Mouse (Mus musculus): ENCODE measurements around the gene Top1. TPM values are rescaled to one million over a fixed set of nuclear protein-coding genes. Genes with fewer than 3 reads are reported as not detected.

Top1 gene
- 121 and 127 TPM in 2 replicates for total RNA-seq (2017)

DNA sequence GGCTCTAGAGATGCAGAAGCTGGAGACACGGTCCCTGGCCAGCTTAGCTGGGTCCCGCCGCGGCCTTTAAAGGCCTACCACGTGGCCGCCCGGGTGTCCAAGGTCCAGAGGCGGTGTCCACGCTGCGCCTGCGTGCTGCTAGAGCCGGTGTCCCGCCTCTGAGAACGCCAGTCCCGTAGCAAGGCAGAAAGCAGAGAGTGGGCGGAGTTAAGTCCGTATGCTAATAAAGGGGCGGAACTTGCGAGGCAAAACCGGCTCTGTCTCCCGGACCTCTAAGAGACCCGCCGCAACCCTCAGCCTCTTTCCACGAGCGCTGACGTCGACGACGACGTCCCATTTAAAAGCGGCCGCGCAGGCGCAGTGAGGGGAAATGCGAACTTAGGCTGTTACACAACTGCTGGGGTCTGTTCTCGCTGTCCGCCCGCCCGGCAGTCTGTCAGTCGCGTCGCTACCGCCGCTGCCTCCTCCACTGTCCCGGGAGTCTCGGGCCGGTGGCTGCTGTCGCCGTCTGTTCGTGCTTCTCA, at the start of gene Top1:
Gene Top1, plus strand, starts transcription at position 275 of the 524 bp plus-strand sequence.
- peak; percentile 99 for ATAC-seq (ENCODE audit: extremely low read depth, insufficient number of reproducible peaks, low FRiP score, poor library complexity, severe bottlenecking)

DNA sequence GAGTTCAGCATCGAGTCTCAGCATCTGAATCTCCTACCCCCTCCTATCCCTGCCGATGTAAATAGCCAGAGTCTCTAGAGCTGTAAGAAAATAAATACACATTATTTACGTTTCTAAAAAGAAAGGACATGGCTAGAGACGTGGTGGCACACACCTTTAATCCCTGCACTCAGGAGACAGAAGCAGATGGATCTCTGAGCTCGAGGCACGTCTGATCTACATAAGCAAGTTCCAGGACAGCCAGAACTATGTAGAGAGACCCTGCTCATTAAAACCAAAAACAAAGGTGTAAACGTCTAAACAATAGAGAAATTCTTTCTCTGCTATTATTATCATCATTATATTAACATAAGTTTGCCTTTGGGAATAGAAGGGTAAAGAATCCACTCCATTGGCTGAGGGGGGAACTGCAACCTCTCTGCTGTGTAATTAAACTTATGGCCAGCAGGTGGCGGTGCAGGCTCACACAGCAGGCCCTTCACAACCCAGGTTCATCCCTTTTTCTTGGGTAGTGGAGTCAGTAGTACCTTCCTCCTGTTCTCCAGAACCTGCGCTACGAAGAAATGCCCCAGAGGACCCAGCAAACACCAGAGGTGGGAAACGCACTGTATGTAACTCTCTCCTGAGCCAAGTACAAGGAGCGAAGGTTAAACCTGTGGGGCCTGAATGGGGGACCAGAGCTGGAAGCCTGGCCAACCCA, 48.0 kb upstream of the Top1 start:
- peak; percentile 87 for ATAC-seq (ENCODE audit: extremely low read depth, insufficient number of reproducible peaks, low FRiP score, poor library complexity, severe bottlenecking)

DNA sequence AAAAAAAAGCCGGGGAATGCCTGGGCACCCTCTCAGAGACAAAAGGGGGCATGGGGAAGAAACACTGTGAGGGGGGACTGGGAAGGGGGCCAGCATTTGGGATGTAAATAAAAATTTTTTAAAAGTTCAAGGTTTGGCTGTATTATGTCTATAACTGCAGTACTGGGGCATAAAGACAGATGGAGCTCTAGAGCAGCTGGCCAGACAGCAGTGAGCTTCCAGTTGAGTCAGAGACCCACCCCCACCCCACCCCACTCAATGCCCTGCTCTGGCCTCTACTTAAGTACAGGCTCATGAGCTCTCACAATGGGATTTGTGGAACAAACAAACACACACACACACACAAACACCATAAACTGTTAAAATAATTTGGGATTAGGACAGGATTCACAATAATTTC, 43.9 kb upstream of the Top1 start:
- peak; percentile 37; the same call in 1 of the 2 replicates for ATAC-seq (ENCODE audit: extremely low read depth, insufficient number of reproducible peaks, low FRiP score, poor library complexity, severe bottlenecking)

DNA sequence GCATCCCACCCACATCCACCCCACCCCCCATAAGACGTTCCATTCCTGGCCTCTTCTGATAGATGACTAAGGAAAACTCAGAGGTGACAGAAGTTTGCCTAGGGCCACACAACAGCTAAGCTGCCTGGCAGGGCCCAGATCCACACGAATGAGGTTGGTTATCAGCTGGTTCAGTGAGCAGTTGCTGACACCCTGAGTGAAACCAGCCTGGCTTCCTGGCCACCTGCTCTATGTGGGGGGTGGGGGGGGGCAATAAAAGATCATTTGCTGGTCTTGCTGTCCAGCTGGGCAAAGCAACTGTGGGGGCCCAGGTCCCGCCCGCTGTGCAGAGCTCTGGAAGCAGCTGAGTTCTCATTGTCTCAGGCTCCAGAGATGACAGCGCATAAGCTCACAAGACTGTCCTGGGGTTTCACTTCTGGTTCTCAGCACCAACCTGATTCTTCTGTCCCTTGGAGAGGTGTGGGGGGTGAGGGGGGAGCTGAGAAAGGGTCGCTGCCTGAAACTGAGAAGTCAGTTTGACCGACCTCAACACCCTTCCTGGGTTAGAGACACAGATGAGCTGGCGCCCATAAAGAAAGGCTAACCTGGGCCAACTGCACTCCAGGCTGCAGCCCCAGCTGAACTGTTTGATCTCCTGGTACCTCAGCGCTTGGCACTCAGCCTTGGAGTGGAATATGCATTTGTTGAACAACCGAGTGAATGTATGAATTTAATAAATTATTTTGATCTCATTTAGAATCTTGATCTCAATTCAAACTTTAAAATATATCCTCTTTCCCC, 42.3 kb upstream of the Top1 start:
- peak; percentile 14; the same call in 1 of the 2 replicates for ATAC-seq (ENCODE audit: extremely low read depth, insufficient number of reproducible peaks, low FRiP score, poor library complexity, severe bottlenecking)

DNA sequence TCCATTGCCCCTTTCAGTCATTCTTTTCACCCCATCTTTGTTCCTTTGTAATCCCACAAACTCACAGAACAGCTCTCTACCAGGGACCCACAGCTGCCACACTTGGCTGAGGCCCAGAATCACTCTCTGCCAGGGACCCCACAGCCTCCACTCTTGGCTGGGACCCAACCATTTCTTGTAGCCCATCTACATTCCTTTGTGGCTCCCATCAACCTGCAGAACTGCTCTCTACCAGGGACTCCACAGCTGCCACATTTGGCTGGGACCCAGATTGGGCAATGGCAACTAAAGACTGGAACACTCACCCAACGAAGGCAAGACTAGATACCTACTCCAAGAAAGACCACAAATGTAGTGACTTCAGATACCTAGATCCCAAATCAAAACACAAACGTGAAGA, 35.7 kb upstream of the Top1 start:
- ATAC-seq (ENCODE audit: extremely low read depth, insufficient number of reproducible peaks, low FRiP score, poor library complexity, severe bottlenecking): no peak

DNA sequence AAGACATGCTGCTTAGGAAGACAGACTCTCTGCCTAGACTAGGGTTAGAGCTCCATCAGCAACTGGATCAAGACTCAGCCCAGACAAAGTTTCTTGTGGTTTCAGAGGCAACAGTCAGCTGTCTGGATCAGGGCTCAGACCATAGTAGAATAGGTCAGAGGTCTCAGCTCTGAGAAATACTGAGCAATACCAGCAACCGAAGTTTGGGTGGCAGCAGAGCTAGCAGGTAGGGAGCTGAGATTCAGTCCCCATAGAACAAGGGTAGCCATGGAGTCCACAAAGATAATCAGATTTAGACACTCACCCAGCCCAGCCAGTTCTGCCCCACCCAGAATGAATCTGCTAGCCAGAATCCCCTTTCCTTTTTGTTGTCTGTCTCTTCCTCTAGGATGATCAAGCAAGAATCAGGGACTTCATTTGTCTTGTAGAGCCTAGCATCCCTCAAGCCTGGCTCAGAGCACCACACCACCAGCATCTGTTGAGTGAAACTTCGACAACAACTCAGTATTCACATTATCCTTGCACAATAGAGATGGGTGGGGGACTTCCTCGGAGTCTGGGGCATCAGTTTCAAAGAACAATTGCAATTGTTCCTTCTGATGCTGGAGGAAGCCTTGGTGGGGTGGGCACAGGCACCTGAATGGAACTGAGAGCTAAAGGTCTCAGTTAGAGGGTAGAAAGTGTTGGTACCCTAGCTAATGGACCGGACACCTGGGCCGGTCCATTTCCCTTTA, 32.3 kb upstream of the Top1 start:
- ATAC-seq (ENCODE audit: extremely low read depth, insufficient number of reproducible peaks, low FRiP score, poor library complexity, severe bottlenecking): no peak

DNA sequence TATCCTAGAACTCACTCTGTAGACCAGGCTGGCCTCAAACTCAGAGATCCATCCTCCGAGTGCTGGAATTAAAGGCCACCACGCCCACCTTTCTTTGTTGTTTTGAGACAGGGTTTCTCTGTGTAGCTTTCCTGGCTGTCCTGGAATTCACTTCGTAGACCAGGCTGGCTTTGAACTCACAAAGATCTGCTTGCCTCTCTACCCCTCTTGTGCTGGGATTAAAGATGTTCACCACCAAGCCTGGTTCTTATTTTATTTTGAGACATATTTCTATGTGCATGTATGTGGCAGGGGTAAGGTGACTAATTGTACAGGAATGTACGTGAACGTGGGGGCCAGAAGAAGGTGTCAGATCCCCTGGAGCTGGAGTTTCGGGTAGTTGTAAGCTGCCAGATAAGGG, 27.9 kb upstream of the Top1 start:
- ATAC-seq (ENCODE audit: extremely low read depth, insufficient number of reproducible peaks, low FRiP score, poor library complexity, severe bottlenecking): no peak

DNA sequence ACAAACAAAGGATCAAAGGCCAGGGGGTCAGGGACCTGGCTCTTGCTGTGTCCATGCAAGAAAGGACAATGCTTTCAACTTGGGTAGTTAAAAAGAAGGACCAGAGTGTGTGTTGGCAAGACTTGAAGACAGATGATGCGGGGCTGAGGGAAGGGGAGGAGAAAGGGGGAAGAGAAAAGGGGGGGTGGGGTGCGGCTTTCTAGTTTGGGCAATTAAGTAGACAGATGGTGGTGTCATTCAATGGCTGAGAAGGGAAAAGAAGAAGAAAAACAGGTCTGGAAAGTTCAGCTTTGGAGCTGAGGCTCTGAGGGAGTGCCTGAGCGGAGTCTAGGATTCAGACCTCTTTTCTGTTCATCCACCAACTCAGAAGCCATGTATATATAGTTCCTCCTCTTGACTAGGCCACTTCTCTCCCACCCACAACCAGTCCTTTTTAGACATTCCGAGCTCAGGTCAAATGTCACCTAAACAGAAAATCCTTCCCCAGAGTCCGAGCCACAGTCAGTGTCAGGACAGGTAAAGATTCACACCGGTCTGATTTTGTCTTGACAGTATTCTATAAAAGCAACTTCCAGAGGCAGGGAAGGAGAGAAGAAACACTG, 27.0 kb upstream of the Top1 start:
- ATAC-seq (ENCODE audit: extremely low read depth, insufficient number of reproducible peaks, low FRiP score, poor library complexity, severe bottlenecking): no peak

DNA sequence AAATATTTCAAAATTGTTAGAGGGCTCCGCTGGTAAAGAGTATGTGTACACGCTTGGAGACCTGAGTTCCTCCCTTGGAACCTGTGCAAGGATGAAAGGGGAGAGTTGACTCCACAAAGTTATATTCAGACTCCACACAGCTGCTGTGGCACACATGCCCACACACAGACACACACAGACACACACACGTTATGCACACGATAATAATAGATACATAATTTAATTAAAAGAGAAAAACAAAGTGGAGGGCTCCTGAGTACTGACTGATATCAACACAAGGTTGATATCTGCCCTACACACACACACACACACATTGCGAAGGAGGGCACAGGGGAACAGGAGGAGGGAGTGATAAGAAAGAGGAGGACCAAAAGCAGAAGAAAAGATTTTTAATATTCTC, 26.4 kb upstream of the Top1 start:
- ATAC-seq (ENCODE audit: extremely low read depth, insufficient number of reproducible peaks, low FRiP score, poor library complexity, severe bottlenecking): no peak

DNA sequence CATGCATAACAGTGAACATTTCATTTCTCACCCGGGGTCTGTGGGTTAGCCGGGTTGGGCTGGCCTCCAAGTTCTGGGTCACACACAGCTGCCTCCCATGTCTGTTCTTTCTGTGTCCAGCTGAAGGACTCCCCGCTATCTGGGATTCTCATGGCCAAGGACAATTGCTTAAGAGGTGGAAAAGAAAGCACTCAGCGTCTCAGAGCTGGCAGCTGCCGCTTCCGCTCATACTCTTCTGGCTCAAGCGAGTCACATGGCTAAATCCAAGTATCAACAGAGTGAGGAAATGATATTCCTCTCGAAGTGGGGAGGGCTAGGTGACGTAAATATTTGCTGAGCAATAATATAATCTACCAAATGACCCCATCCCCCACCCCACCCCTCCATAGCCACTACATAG, 25.9 kb upstream of the Top1 start:
- no peak for ATAC-seq (ENCODE audit: extremely low read depth, insufficient number of reproducible peaks, low FRiP score, poor library complexity, severe bottlenecking)

DNA sequence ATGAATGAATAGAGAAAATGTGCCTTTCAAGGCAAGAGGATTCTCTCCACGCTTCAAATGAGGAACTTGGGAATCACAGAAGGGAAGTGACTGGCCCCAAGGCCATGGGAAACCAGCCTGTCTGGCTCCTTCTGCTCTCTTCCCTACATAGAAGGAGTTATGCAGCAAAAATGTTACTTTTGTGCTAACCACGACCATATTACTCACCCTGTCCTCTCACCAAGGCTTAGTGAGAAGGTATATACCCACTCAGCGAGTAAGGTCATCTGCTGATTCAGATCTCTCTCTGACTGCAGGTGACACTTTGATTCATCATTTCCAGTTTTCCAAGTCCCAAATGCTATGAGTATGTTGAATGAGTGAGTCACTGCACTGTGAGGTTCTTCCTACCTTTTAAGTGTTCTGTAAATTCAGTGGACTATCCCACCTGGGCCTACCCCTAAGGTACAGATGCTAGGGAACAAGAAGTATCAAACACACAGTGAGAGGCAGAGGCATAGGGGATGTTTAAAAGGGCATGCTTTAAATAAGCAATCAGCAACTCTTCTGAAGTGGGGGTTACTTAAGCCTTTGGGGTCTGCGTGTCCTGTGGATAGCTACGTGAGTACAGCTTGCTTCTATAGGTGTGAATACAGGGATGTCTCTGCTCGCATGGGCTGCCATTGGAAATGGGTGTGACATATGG, 25.3 kb upstream of the Top1 start:
- ATAC-seq (ENCODE audit: extremely low read depth, insufficient number of reproducible peaks, low FRiP score, poor library complexity, severe bottlenecking): no peak

DNA sequence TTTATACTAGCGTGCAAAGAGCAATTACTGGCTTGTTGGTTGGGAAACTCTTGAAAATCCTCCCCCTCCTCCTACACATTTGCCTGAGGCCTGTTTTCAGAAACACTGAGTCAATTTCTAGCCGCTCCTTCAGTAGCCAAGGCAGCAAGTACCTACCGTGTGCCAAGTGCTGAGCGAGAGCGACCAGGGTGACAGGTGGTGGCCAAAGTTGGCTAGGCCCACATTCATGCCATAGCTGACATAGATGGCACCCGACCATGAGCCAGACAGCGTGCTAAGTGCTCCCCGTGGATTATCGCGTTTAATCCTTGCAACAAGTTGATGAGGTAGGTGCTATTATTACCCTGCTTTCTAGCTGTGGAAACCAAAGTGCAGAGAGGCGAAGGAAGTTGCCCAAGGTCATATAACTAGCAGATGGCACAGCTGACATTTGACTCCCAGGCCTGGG, 24.7 kb upstream of the Top1 start:
- ATAC-seq (ENCODE audit: extremely low read depth, insufficient number of reproducible peaks, low FRiP score, poor library complexity, severe bottlenecking): no peak

DNA sequence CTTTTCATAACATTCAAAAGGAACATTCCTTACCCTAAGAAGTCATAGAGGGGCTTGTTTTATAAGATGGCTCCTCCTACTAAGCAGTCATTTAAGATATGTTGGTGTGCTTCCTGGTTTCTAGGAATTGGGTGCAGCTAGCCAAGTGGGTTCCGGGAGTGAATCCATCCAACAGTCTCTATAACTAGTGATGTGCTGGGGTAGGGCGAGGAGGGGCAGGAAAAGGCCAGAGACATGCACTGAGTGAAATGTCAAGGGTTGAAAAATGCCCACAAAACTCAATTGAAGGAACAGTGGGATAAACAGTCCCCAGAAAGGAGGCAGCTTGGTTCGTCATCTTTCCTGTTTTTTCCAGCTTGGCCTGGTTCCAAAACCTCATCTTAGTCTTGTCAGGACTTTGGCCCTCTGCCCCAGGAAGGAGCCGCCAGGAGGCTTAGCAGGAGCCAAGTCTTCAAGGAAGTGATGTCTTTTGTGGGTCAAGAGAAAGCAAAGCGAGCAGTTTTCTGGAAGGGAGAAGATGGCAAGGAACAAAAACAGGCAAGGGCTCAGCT, 24.0 kb upstream of the Top1 start:
- ATAC-seq (ENCODE audit: extremely low read depth, insufficient number of reproducible peaks, low FRiP score, poor library complexity, severe bottlenecking): no peak

DNA sequence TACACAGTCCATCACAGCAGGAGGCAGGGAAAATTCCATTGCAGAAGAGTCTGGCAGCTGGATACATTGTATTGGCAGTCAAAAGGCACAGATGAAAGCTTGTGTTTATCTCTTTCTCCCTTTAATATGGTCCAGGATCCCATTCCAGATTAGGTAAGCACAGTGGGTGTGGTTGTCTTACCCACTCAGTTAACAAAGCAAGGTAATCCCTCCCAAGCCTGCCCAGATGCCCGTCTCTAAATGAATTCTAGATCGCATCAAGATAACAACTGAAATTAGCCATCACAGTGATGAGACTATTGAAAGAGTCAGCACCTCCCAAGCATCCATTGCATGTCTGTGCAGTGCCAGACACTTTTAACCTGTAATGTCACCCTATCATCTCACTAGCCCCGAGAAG, 23.0 kb upstream of the Top1 start:
- no peak for ATAC-seq (ENCODE audit: extremely low read depth, insufficient number of reproducible peaks, low FRiP score, poor library complexity, severe bottlenecking)

DNA sequence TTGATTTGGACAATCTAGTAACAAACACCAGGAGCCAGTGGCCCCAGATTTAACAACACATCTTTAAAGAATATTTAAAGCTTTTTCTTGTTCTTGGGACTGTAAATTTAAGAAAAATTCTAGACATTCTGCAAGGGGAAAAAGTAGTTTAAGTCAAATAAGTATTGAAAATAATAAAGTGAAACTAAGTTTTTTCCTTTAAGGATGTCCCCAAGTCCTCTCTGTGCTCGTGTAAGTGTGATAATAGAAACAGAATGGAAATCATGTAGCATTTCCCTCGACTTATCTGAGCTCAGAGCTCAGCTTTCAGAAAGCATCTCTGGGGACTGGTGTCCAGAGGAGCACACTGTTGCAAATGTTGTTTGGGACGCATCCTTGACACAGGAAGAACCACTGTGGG, 21.9 kb upstream of the Top1 start:
- ATAC-seq (ENCODE audit: extremely low read depth, insufficient number of reproducible peaks, low FRiP score, poor library complexity, severe bottlenecking): no peak

DNA sequence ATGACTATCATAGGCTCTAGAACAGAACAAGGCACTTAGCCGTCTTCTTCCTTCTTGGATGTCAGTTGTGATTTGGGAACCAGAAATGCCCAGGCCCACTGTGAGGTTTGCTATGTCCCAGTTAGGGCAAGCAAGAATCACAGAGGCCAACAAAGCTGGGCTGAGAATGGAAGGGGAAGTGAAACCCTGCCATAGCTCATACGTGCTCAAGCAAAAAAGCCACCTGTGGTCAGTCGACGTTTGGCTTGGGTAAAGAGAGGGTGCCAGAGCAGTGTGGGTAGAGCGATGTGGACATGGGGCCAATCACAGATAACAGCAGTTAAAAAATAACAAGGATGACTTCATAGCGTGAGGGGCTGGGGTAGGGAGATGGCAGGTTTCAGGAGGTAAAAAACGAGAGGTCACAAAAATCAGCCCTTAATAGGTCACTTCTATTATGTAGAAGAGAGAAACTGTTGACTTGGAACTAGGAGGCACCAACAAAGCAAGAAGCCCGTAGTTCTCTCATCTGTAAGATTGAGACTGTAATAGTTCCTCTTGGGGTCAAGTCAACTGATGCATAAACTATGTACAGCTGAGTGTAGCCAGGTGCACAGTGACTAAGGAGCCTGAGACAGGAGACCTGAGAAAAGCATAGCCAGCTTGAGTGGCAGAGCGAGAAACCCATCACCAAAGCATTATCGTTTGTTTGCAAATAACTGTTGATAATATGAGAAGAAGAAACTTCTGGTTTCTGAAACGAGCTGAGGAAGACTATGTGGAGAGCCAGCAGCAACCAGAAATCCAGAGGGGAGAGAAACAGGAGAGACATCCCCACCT, 18.3 kb upstream of the Top1 start:
- ATAC-seq (ENCODE audit: extremely low read depth, insufficient number of reproducible peaks, low FRiP score, poor library complexity, severe bottlenecking): peak; percentile 75

DNA sequence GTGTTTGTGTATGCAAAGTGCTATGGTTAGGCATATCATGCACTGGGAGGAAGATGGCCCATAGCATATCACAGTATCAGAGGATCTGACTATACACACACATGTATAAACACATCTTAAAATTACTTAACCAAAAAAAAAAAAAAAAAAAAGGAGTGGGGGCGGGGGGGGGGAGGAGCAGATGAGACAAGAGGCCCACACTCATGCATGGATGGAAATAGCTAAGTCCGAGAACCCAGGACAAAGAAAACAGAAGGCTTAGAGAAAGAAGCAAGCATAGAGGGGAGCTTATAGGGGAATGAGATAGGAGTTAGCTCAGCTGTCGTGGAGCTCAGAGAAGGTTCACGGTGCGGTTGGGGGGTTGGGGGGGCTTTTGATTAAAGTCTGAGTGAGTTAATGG, 17.6 kb upstream of the Top1 start:
- ATAC-seq (ENCODE audit: extremely low read depth, insufficient number of reproducible peaks, low FRiP score, poor library complexity, severe bottlenecking): no peak
